Mouse (Mus musculus) midbrain, embryonic 10.5 days (tissue): ENCODE results near the gene Lrrc10b. TPM values are rescaled to one million over a fixed set of nuclear protein-coding genes. Genes with fewer than 3 reads are reported as not detected.

ENCODE experiments used
- DNase-seq: peaks from one replicate; pipeline ENCODE4 v3.0.0-alpha.2; 2017; ENCODE audit warnings: low spot score
- H3K27ac ChIP-seq: fragments of 300-500 bp; sonication (generic); replicated peaks from 2 replicates; pipeline ENCODE4 v1.5.1; 2016; ENCODE audit warnings: mild to moderate bottlenecking
- H3K27me3 ChIP-seq: fragments of 300-500 bp; sonication (generic); 2 replicates; pipeline ENCODE4 v1.6.1; 2016; ENCODE audit warnings: low read depth, mild to moderate bottlenecking; ENCODE audit not compliant: poor library complexity, severe bottlenecking
- H3K36me3 ChIP-seq: fragments of 300-500 bp; sonication (generic); 2 replicates; pipeline ENCODE4 v1.6.1; 2016; ENCODE audit warnings: mild to moderate bottlenecking, moderate library complexity
- H3K4me1 ChIP-seq: fragments of 300-500 bp; sonication (generic); 2 replicates; pipeline ENCODE4 v1.6.1; 2016
- H3K4me3 ChIP-seq: fragments of 300-500 bp; sonication (generic); 2 replicates; pipeline ENCODE4 v1.5.1; 2016; ENCODE audit warnings: mild to moderate bottlenecking, moderate library complexity
- H3K9me3 ChIP-seq: fragments of 300-500 bp; sonication (generic); replicated peaks from 2 replicates; pipeline ENCODE4 v1.6.1; 2016; ENCODE audit warnings: mild to moderate bottlenecking
- WGBS: fragments of 180-500 bp; shearing (Covaris S2); methylation state at CpG from one replicate; pipeline ENCODE4 v1.1.7; 2016; 5-methylcytosine and 5-hydroxymethylcytosine counted together
- polyA plus RNA-seq: library from polyadenylated mRNA; unstranded; fragments of >200 nt; fragmentation: Nextera tagmentation; extraction: Ambion mirVana; gene quantifications from 2 replicates; pipeline ENCODE4 v1.2.1, GENCODE M21; 2016

Gene Lrrc10b
- polyA plus RNA-seq, 1 experiment from 2014 or later: 0.70 TPM

- Histone ChIP-seq H3K36me3 (no peaks in the 10 kb centered on the region), H3K4me1 (peaks cover 77% of the 10 kb centered on the region), H3K27ac (no peak overlapping the region), H3K4me3 (no peak overlapping the region), H3K27me3 (peaks cover 83% of the 10 kb centered on the region), H3K9me3 (no peaks in the 10 kb centered on the region)
- no peak for DNase-seq
- 51% methylated on average over 7 of the region's 7 CpGs for WGBS
These were observed 4.3 kb upstream of the Lrrc10b start for GRCm38 (mm10) chr19:10461584-10461983.

DNA sequence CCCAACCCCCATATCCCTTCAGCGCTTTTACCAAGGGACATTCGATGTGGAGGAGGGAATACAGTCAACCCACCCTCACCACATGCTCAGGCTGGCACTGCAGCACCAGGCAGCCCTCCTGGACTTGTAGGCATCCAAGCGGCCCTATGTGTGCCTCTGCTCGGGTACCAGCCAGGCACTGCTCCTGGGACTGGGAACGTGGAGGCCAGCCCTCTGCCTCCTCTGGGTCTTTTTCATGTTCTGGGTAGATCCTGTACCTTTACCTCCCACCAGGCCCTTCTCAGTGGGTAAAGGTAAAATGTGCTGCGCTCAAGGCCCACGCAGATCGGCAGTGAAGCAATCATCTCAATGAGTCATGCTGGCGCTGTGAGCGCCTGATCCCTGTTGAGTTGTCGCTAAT is 2.6 kb upstream of the Lrrc10b start:
- no peak for DNase-seq
- Histone ChIP-seq H3K27ac (no peak overlapping the region), H3K9me3 (no peaks in the 10 kb centered on the region), H3K27me3 (peaks cover 92% of the 10 kb centered on the region), H3K36me3 (no peaks in the 10 kb centered on the region), H3K4me1 (peaks cover 89% of the 10 kb centered on the region), H3K4me3 (no peak overlapping the region)
- WGBS: 41% methylated on average over 11 of the region's 11 CpGs

DNA sequence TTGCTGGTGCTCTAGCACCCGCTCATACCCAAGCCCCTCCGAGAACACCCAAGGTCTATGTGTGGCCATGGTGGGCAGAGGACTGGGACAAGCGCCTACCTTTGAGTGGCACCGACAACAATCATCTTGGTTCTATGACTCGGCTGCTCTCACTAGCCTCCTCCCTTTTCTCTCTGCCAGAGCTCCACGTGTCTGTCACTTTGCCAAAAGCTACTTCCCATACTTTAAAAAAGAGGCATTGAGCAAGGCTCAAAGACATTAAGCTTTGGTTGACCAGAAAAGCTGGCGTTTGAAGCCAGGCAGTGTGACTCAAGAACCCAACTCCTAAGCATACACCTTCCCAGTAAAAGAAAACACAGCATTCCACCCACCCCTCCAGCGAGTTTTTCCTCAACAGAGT is 823 bp upstream of the Lrrc10b start:
- peaks cover 100% of the 10 kb centered on the region for H3K27me3 ChIP-seq
- H3K9me3 ChIP-seq: no peaks in the 10 kb centered on the region
- H3K4me3 ChIP-seq: peak overlapping the region; percentile 65
- no peak for DNase-seq
- WGBS: 27% methylated on average over 8 of the region's 8 CpGs
- peaks cover 79% of the 10 kb centered on the region for H3K4me1 ChIP-seq
- no peak overlapping the region for H3K27ac ChIP-seq
- no peaks in the 10 kb centered on the region for H3K36me3 ChIP-seq

DNA sequence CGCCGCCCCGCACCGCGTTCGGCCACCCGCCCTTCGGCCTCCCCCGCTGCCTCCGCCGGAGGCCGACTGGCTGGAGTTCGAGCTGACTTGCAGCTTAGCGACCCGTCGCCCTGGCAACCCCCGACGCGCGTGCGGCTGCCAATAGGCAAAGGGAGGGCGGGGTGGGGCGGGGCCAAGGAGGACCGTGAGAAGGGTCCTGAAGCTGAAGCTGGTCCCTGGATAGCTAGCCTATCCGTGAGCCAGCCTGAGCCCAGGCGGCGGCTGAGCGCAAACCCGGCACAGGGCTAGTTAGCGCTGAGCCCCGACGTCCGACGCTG is 169 bp upstream of the Lrrc10b start:
- Histone ChIP-seq H3K27ac (peak overlapping the region; percentile 78), H3K4me3 (peak overlapping the region; percentile 65), H3K4me1 (peaks cover 75% of the 10 kb centered on the region), H3K36me3 (no peaks in the 10 kb centered on the region), H3K9me3 (no peaks in the 10 kb centered on the region), H3K27me3 (peaks cover 100% of the 10 kb centered on the region)
- DNase-seq: peak; percentile 96
- under 1% methylated on average over 34 of the region's 34 CpGs for WGBS

DNA sequence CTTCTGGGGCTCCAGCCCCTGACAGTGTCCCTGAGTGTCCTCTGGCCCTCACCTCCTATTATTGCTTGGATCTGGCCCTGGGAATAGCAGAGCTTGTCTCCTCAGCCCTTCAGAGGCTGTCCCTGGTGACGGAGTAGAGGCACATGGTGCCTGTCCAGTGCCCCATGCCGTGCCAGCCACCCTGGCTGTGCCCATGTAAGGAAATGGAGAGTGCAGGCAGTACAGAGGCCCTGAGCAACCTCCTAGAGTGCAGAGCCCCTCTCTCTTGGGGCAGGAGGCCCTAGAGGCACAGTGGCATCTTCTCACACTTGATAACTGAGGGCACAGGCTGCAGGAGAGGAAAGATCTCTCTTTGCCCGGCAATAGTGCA is 1.9 kb downstream of the Lrrc10b start:
- H3K27me3 ChIP-seq: peaks cover 90% of the 10 kb centered on the region
- WGBS: 74% methylated on average over 3 of the region's 3 CpGs
- no peak for DNase-seq
- no peak overlapping the region for H3K27ac ChIP-seq
- H3K36me3 ChIP-seq: no peaks in the 10 kb centered on the region
- H3K9me3 ChIP-seq: no peaks in the 10 kb centered on the region
- peaks cover 75% of the 10 kb centered on the region for H3K4me1 ChIP-seq
- H3K4me3 ChIP-seq: no peak overlapping the region

DNA sequence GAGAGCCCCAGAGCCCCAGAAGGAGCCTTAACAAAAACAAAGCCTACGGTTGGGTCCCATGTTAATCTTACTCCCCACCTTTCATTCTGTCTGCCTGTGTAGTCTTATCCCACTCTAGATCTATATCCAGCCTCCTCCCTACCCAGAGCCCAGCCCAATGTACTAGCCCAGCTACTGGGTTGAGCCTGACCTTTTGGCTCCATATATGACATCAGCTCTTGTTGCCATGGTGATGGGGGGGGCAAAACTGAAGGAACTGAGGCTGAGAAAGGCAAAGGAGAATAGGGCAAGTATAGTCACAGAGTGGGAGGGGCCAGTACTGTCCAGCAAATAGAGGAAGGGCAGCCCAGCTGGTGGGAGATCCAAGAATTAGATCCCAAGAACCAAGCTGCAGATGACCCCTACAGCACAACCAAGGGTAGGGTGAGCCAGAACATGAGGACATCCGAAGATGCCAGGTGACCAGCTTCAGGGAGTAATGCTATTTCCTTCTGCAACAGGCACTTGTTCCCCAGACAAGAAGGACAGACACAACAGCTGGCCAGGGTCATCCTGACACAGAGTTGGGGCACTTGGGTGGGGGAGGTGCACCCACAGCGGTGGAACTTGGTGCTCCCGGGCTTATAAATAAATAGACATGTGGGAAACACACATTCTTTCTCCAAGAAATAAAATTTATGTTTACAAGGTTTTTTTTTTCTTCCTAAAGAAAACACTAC is 2.4 kb downstream of the Lrrc10b start:
- DNase-seq: no peak
- no peaks in the 10 kb centered on the region for H3K36me3 ChIP-seq
- peaks cover 72% of the 10 kb centered on the region for H3K4me1 ChIP-seq
- H3K27ac ChIP-seq: no peak overlapping the region
- H3K9me3 ChIP-seq: no peaks in the 10 kb centered on the region
- peaks cover 85% of the 10 kb centered on the region for H3K27me3 ChIP-seq
- WGBS: 70% methylated on average over 4 of the region's 4 CpGs
- H3K4me3 ChIP-seq: no peak overlapping the region

DNA sequence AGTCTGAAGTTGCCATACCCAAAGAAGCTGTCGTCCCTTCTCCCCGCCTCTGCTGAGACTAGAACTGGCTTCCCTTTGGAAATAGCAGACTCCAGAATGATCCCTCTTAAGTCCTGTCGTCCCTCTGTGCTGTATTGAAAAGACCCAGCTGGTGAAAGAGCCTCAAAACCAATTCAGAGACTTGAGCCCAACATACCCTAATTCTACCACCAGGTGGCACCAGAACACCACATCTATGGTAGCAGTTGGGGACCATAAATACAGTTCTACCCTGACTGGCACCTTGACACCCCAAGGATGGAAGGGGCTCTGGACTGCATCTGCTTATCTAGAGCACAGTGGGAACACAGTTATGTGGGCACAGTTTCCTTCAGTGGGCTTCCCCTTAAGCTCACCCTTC is 7.6 kb downstream of the Lrrc10b start:
- Histone ChIP-seq H3K9me3 (no peaks in the 10 kb centered on the region; the same call in 1 of the 2 replicates), H3K27ac (no peak overlapping the region), H3K4me1 (peaks cover 34% of the 10 kb centered on the region), H3K27me3 (peaks cover 33% of the 10 kb centered on the region), H3K4me3 (no peak overlapping the region), H3K36me3 (peaks cover 28% of the 10 kb centered on the region)
- WGBS: 11% methylated on average over 3 of the region's 3 CpGs
- peak; percentile 74 for DNase-seq

DNA sequence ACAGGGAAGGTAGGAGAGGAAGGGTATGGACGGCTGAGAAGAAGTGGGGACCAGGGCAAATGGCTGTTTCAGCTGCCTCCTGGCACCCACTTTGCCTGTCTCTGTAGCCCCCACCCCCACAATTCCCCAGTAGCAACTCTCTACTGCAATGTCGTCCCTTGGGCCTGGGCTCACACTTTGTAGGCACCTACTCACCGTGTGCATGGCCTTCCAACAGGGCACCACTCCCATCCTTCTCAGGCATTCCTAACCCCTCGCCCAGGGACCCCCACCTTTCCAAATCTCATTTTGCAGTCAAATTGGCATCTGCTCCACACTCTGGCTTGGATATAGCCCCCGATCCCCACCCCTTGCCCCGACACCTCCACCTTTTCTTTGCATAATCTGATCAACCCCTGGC is 8.1 kb downstream of the Lrrc10b start:
- no peak overlapping the region for H3K27ac ChIP-seq
- WGBS: 63% methylated on average over 6 of the region's 6 CpGs
- DNase-seq: no peak

GRCm38 (mm10) chr19:10448275-10448674 is 9.0 kb downstream of the Lrrc10b start:
- Histone ChIP-seq H3K27ac (no peak overlapping the region), H3K36me3 (peaks cover 43% of the 10 kb centered on the region), H3K9me3 (no peaks in the 10 kb centered on the region; the same call in 1 of the 2 replicates), H3K27me3 (peaks cover 19% of the 10 kb centered on the region), H3K4me1 (peaks cover 31% of the 10 kb centered on the region), H3K4me3 (no peak overlapping the region)
- WGBS: 95% methylated on average over 7 of the region's 7 CpGs
- no peak for DNase-seq

More for the DNA sequence above, 8.1 kb downstream of the Lrrc10b start:
- peaks cover 31% of the 10 kb centered on the region for H3K4me1 ChIP-seq
- H3K27me3 ChIP-seq: peaks cover 28% of the 10 kb centered on the region
- peaks cover 34% of the 10 kb centered on the region for H3K36me3 ChIP-seq
- no peaks in the 10 kb centered on the region; the same call in 1 of the 2 replicates for H3K9me3 ChIP-seq
- H3K4me3 ChIP-seq: no peak overlapping the region

GRCm38 (mm10) chr19:10444685-10445369 is 12.4 kb downstream of the Lrrc10b start:
- Histone ChIP-seq H3K27ac (no peak overlapping the region), H3K36me3 (peaks cover 62% of the 10 kb centered on the region), H3K4me3 (no peak overlapping the region), H3K27me3 (no peaks in the 10 kb centered on the region), H3K4me1 (peaks cover 7% of the 10 kb centered on the region), H3K9me3 (no peaks in the 10 kb centered on the region; the same call in 1 of the 2 replicates)
- no peak for DNase-seq
- WGBS: 94% methylated on average over 15 of the region's 15 CpGs

DNA sequence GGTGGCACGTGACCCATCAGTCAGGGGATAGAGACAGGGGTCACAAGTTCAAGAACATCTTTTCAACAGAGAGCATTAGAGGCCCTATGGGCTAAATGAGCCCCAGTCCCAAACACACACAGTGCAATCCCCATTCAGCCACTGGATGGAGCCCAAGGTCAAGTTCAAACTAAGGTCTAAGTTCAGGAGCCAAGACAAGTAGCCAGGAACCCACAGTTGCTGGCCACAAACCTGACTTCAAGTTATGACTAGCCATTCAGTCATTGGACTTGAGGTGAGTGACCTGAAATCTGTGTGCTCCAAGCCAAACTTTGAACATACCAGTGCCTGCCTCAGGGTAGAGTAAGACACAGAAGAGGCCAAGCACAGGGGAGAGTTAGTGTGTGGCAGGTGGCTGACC is 19.8 kb downstream of the Lrrc10b start:
- no peak for DNase-seq
- H3K4me1 ChIP-seq: peaks cover 10% of the 10 kb centered on the region; the same call in 1 of the 2 replicates
- WGBS: 73% methylated on average over 1 of the region's 1 CpGs
- no peak overlapping the region for H3K4me3 ChIP-seq
- H3K27me3 ChIP-seq: peaks cover 23% of the 10 kb centered on the region
- H3K36me3 ChIP-seq: peaks cover 16% of the 10 kb centered on the region
- H3K9me3 ChIP-seq: no peaks in the 10 kb centered on the region
- no peak overlapping the region for H3K27ac ChIP-seq

- WGBS: 59% methylated on average over 1 of the region's 1 CpGs
- peaks cover 15% of the 10 kb centered on the region for H3K36me3 ChIP-seq
- no peak overlapping the region for H3K4me3 ChIP-seq
- no peak for DNase-seq
- H3K4me1 ChIP-seq: peaks cover 13% of the 10 kb centered on the region; the same call in 1 of the 2 replicates
- H3K27me3 ChIP-seq: peaks cover 23% of the 10 kb centered on the region
- H3K9me3 ChIP-seq: no peaks in the 10 kb centered on the region
- no peak overlapping the region for H3K27ac ChIP-seq
These were observed 20.5 kb downstream of the Lrrc10b start for GRCm38 (mm10) chr19:10436726-10437125.

GRCm38 (mm10) chr19:10435908-10436307 is 21.4 kb downstream of the Lrrc10b start:
- Histone ChIP-seq H3K4me1 (peaks cover 15% of the 10 kb centered on the region), H3K27ac (no peak overlapping the region), H3K9me3 (no peaks in the 10 kb centered on the region), H3K36me3 (peaks cover 14% of the 10 kb centered on the region), H3K4me3 (no peak overlapping the region), H3K27me3 (peaks cover 23% of the 10 kb centered on the region)
- WGBS: 56% methylated on average over 3 of the region's 3 CpGs
- DNase-seq: peak; percentile 66
